Mouse (Mus musculus): ENCODE data around the gene Filip1l.

The Filip1l gene

DNA sequence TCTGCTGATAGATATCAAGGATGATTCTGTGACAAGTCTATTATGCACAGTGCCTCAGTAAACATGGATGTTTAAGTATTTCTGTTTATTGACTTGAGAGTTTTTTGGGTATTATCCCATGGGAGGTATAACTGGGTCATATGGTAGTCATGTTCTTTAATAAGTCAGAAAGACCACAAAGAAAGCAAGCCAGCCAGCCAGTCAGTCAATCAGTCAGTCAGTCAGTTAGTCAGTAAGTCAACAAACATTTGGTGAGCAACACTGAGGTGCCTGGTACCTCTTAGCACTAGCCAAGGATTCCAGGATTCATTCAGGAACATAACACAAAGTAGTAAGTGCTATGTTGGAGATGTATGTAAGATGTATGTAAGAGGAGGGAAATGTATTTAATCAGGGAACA lies 135.8 kb downstream of the Filip1l start:
- DNase-seq = no peak

DNA sequence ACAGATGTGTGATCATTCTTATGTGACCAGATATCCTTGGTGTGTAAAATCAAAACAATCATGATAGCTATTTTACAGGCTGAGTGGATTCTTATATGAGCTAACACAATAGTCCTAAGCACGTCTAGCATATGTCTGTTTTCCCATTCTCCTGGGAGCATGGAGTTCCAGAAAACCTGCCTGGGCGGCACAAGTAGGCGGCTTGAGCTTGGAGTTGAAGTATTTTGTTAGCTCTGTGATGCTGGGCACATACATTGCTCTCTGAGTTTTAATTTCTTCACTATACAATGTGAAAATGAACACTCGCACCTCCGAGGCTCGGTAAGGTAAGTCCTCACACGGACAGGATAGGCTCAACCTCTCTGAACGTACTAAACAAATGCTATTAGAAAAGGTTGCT lies 137.8 kb downstream of the Filip1l start:
- DNase-seq = no peak

DNA sequence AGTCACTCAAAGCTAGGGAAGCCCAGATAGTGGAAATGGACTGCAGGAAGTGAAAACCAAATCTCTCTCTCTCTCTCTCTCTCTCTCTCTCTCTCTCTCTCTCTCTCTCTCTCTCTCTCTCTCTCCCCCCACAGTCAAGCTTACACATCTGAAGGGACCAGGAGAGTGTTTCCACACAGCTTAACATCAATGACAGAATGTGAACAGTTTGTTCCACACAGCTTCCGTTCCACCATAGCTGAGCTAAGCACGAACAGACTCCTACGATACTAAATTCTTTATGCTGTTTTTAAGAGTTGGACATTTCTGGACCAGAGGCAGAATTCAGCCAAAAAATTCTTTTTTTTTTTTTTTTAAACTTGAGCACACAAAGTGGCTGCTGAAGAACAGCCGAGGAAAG lies 139.0 kb downstream of the Filip1l start:
- no peak for DNase-seq

DNA sequence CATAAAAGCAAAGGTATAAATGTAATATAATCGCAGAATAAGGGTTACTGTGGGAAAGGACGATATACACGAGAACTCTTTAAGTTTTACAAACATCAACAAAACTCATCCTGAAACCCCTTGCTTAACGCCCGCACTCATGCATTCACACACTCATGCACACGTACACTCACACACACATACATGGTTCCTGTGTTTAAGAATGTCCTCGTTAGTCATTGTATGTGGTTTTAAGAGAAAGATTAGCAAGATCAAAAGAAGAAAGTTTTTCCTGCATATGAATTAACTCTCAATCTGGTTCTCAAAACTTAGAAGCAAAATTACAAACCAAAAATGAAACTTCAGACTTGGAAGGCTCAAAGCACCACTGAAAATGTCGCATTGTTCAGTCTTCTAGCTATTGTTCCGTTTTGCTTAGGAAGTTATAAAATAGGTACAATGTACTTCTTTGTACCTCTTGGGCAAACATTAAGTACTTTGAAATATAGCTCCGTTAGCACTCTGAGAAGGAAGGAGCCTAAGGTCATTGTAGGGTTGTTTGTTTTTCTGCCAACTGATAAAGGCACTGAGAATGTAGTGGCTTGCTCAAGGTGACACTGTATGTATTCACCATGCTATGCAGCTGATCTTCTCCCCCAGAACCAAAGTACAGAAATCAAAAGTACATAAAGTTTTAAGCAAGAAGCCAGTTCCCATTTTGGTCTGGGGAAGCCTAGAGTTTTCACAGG lies 142.7 kb downstream of the Filip1l start:
- no peak for DNase-seq

DNA sequence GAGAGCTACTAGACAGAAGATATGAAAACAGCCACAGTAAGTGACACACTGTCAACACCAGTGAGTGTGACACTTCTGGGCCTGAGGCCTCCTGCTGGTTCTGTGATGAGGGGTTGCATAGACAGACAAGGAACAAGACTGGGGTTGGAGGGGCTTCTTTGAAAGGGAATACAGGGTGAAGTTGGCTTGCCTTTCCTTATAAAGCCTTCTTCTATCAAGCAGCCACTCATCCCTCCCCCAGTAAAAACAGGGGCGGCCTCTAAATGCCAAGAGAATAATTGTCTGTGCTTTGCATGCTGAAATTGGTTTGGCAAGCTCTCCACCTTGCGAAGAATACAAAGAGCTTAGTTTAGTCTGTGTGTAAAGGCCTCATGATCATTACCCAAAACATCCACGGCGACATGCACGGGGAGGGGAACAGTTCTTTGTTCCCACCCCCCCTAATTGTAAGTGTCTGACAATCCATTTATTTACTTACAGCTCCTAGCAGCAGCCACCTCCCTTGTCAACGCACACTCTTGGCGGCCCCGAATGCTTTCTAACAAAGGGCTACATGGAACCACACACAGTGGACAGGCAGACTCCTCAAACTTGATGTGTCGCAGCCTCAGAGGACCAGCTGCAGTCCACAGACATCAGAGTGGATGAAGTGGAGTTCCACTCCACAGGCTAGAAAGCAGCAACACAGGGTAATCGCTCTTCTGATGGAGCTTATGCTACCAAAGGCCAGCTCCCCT lies 143.7 kb downstream of the Filip1l start:
- peak; percentile 44 to 70 for DNase-seq

DNA sequence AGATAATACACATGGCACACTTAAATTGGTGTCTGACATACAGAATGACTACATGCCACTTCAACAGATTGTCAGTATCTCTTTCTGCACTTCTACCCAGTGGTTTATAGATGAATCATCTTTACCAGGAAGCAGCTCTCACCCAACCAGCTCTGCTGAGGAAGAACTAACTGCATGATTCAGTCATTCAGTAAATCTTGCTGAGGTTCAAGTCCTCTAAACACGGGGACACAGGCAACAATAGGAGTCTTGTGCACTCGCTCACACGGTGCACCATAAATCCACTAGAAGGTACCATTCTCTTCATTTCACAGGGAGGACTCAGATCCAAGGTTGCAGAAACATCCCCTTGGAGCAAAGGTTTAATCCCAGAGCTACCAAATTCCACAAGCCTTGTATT lies 148.0 kb downstream of the Filip1l start:
- no peak for DNase-seq

DNA sequence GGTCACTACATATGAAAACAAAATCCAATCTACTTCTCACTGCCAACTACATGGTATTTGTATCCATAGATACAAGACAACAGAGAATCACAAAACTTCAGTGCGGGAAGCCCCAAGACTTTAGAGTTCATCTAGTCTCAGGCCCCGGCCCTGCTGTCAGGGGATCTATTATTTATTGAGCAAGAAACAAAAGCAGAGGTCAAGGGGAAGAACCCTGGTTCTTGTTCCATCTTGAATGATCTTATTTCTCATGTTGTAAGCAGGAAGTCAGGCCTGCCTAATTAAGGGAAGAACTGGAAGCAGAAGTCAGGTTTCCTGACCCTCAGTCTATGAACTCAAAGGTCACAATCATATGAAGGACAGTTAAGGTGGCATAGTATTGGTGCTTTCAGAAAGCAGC lies 149.3 kb downstream of the Filip1l start:
- no peak for DNase-seq

DNA sequence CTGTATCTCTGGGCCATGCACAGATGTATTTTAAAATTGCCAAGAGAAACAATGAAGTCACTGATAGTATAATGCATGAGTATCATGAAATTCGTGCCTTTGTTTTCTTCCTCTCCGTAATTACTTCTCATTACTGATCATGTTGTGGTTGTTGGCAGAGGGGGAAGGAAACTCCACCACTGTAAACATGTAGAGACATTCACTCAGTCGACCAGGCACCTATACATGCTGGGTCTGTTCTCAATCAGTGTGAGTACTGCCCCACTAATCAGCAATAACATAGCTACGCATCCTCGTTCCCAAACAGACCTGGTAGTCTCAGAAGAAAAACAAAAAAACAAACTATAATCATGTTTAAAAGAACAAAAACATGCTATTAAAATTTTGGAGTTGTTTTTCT lies 149.9 kb downstream of the Filip1l start:
- DNase-seq = no peak

DNA sequence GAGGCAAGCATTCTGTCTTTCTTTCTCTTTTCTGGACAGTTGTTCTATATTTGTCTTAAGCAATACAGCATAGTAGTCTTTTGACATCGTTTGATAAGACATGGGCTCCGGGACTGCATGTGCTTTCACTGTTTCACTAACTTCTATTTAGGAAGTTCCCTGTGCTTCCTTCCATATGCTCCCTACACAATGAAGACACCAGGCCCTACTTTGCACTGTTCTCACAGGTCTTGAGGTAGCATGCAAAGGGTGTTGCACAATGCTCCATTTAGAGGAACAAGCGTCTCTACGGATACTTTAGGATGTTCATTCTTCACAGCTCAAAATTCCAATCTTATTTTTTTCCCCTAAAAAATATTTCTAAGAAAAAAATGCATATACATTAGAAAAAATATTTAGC lies 151.8 kb downstream of the Filip1l start:
- no peak for DNase-seq

DNA sequence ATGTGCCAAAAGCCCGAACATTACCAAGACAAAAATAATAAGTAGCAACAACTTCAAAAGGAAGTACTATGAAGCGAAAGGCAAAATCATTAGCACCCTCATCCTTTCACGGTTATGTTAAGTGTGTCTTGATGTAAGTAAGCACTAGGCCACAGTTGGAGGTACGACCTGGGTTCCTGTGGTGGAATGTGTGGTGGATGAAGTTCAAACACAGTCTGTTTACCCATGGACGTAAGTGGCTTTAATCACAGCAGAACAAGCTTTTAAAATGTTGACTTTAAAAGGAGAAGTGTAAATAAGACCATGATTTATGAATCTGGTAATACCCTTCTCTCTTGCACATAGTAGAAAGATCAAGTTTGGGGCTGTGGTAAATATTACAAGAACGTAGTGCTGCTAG lies 153.2 kb downstream of the Filip1l start:
- peak in 1 of 2 experiments; percentile 48 for DNase-seq

DNA sequence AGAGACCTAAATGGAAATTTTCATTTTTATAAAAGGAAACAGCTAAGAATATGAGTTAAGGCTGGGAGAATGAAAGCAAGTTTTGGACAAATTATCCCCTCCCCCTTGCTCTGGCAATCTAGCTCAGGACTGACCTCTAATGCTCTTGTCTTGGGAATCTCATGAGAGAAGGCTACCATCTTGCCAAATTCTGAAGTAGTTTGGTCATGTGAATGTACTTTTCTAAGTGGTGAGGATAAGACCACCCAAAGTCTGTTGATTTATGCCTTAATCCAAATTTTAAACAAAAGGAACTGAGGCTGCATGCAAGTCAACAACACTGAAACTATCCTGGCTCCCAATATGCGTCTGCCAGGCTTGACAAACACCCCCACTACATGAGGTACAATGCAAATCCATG lies 155.5 kb downstream of the Filip1l start:
- DNase-seq = no peak

DNA sequence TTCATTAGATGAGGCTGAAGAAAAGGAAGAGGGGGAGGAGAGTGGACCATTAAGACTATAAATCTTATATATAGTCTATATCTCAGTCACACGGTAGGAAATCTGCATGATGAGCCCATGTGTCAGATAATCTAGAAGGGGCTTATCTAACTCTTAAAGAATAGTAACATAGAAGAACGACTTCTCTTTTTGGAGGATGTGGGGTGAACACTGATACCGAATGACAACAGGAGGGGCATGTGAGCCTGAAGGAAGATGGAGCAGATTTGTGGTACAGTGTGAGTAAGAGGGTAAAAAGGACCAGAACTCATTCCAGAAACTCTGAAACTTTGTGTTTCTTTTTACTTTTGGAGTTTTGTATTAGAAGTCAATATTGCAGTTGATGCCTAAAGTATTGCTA lies 156.2 kb downstream of the Filip1l start:
- no peak for DNase-seq

DNA sequence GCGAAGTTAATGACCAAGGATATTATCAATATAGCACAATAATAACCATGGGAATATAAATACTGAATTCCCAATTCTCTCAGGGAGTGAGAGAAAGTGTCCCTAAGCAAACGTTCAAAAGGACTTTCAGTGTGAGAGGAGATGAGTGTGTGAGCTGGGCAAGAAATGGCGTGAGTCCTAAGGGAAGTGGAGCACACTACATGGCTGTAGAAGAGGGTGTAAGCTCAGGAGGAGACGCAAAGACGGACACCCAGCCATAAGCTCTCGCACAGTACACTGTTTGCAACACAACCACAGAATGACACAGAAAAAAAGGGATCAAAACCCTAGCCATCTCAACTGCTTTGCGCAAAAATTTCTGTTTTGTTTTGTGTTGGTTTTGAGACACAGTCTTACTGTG lies 160.7 kb downstream of the Filip1l start:
- DNase-seq = no peak

DNA sequence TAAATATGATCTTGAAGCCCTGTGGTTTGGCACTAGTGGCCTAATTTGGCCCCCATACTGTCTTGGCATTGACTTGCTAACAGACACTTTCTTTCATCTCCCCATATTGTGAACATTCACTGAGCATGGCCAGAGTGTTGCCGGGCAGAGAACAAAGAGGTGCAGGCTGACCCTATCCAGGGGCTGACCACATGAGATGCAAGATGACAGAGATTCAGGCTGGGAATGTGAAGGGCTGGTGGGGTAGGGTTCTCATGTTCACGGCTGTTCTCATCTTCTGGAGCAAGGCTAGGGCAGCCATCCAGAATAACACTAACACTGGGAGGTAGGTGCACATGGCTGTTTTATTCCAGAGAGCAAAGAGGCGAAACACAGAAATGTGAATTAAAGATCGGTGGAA lies 161.5 kb downstream of the Filip1l start:
- peak; percentile 44 to 74 for DNase-seq

DNA sequence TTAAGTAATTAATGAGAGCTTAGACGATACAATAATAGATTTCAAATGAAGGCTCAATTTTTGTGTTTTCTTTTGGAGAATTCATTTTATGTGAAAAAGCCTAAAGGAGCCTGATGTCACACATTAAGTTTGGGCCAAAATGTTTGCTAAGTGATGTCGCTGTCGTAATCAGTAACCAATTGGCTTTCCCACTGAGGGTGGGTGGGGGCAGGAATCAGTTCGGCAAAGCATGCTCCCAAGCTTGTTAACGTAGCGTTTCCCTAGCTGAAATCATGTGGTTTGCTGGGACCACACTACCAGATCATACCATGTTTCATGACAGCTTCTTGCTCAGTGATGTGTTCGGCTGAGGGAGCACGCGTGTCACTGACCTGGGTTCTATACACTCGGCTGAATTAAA lies 162.7 kb downstream of the Filip1l start:
- DNase-seq = peak in 1 of 2 experiments; percentile 34

DNA sequence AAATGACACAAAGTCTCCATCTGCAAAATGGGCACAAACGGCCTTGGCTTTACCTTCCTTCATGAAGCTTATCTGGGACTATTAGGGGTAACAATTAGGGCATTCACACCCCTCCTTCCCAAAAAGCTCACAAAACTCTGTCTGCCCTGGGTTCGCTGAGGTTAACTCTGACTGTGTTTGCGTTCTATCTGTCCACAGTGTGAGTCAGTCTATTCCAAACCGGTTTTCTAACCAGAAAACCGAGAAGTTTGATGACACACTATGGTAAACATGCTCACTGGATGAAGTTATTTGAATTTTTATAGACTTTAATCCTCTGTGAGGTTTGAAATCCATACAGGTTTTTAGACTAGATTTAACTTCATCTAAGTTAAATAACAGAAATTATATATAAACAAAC lies 172.2 kb downstream of the Filip1l start:
- DNase-seq = no peak

DNA sequence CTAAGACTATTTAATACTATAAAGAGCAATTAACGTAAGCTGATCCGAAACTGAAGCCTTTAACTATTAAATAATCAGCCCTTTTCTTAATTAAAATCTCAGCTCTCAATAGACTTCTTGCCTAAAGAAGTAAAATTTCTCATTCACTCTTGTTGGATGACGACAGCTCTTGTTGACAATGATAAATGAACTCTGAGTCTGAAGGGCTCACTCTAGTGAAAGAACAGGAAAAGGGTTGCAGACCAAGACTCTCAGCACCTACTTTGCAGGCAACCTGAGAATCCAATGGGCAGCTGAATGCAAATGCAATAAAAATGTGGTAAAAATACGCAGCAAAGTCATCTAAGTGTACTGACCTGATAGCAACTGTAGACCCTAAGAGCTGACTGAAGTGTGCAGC lies 172.6 kb downstream of the Filip1l start:
- no peak for DNase-seq

DNA sequence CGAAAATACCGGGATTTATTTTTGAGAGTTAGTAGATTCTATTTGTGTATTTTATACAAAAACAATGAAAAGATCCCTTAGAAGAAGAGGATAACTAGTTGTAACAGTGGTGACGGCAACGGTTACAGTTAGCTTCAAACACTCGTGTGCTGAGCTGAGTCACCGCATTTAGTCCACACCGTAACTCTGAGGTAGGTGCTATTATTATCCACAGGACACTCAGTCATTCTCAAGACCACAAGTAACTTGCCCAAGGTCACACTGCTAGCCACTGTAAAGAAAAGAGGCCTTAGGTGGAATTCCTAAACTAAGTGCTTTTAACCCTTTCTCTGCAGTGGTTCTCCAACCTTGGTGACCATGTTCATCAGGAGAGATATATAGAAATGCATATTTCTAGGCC lies 174.0 kb downstream of the Filip1l start:
- no peak for DNase-seq

DNA sequence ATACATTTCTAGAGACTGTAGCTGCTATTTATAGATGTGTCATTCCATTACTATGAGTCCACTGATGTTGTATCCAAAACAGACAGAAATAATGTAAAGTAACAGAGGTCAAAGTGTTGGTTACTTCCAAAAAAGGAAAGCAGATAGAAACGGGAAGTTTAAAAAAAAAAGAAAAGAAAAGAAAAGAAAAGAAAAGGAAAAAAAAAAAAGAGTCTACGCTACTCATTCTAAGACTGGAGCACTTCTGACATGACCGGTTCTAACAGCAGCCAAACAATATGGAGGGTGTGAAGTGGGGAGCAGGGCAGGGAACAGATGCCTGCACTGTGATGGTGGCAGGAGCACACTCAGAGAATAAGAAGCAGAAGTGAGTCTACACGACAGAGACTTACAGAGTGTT lies 175.6 kb downstream of the Filip1l start:
- DNase-seq = no peak

DNA sequence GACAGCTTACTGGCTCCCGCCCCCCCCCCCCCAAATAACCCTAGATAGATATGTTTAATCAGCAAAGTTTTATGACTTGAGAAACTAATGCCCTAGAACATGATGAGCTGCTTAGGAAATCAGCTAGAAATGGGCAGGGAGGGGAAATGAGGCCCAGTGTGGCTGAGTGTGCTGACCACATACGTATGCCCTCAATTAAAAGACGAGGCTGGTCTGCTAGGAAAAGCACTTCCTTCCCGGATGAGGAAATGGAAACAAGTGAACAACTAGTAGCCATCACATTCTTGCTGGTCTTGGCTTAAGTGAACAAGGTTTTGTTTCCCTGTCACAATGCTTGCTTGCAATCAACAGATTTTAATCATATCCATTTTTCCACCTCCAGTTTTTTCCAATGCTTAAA lies 177.7 kb downstream of the Filip1l start:
- DNase-seq = no peak

DNA sequence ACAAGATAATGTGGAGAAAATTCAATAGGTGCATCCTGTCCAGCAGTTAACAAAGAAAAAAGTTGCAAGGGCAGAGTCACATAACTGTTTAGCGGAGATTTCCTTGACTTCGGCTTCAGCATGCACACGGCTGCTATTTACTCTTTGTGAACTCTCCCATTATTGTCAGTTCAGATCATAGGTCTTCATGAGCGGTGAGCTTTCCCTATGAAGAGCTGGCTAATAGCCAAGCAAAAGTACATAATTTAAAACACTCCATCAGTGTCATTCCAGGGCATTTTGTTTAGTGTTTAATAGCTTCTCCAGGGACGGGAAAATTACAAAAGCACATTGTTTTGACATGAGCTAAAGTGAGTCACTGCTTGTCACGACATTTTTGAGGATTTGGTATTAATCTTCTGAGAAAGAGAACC lies 179.2 kb downstream of the Filip1l start:
- DNase-seq = no peak

DNA sequence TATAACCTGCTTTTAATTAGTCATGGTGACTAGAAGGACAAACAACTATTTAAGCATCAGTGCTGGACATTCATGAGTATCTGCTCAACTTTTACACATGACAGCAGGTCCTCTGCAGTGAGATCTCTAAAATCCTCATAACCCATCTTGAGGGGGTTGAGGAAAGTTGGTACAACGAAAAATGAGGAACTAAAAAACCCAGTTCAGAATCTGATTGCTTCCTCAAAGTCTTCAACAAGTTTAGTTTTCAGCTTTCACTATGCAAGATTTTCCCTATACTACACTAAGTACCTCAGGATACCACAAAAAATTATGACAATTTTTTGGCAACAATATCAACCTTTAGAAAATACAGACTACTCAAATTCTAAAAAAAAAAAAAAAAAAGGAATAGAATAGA lies 181.5 kb downstream of the Filip1l start:
- DNase-seq = no peak

DNA sequence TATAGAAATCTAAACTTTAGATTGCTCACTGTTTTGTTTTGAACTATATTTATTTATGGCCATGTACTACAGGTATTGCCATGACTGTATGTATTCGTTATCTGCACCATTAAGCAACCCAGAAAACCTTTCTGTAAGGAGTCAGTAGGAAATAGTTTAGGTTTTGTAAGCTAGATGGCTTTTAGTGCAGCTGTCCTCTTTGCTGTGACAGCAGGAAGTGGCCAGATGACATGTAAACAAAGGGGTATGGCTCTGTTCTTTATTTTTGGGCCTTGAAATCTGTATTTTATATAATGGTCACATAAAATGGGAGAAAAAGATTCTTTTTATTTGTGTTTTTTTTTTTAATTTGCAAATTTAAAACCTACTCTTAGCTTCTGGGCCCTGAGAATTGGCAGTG lies 181.9 kb downstream of the Filip1l start:
- DNase-seq = no peak

DNA sequence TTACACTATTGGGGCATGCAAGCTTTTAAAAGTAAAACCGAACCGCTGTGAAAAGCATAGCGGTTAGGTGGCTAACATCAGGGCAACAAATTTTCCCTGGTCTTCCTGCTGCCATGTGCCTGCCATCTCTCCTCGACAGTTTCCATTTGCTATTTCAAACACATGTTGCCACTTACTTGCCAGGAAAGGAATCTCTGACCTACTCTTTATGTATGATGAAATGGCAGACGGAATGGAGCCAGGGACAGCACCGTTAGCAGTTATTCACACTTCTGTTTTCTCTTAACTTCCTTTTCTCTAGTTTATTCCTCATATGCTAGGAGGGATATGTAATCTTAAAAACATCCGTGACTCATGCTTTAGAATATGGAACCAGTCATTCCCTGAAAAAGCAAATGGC lies 183.6 kb downstream of the Filip1l start:
- DNase-seq = no peak

DNA sequence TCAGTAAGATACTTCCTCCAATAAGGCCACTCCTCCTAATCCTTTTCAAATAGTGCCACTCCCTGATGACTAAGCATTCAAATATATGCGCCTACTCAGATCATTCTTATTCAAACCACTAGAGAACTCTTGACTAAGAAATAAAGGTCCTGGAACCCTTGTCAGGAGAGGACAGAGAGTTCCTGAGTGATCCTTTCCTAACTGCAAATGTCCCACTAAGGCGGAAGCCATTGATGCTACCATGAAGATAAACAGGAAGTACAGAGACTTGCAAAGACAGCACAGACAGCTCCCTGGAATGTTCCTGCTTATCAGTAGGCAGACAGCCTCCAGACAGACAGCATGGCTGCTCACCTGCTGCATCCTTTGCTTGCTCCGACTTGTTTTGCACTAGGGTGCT lies 190.3 kb downstream of the Filip1l start:
- DNase-seq = no peak

Data from lung, postnatal 4 days (tissue).